Mouse (Mus musculus) intestine, embryonic 15.5 days (tissue): ENCODE measurements at regions not wholly inside any gene's neighbourhood (a gene's known extent, or its start where the extent isn't known, plus 50 kb on each side); places are given as distances from the start of the nearest gene placed in this dataset.

Experiments
- ATAC-seq: fragments of 200-750 bp; cut with Nextera tagmentation; 2 replicates; pipeline ENCODE4 v1.8.0; 2017; ENCODE audit warnings: moderate TSS enrichment, moderate library complexity
- H3K27ac ChIP-seq: fragments of 300-500 bp; sonication (generic); 2 replicates; pipeline ENCODE4 v1.5.1; 2015; ENCODE audit warnings: mild to moderate bottlenecking, inconsistent platforms
- H3K27me3 ChIP-seq: fragments of 300-500 bp; sonication (generic); replicated peaks from 2 replicates; pipeline ENCODE4 v1.6.1; 2015; ENCODE audit warnings: inconsistent platforms
- H3K36me3 ChIP-seq: fragments of 300-500 bp; sonication (generic); 2 replicates; pipeline ENCODE4 v1.6.1; 2015; ENCODE audit warnings: inconsistent platforms
- H3K4me1 ChIP-seq: fragments of 300-500 bp; sonication (generic); replicated peaks from 2 replicates; pipeline ENCODE4 v1.6.1; 2015; ENCODE audit warnings: inconsistent platforms
- H3K4me2 ChIP-seq: fragments of 300-500 bp; sonication (generic); replicated peaks from 2 replicates; pipeline ENCODE4 v1.6.1; 2015; ENCODE audit warnings: mild to moderate bottlenecking, inconsistent platforms
- H3K4me3 ChIP-seq: fragments of 300-500 bp; sonication (generic); replicated peaks from 2 replicates; pipeline ENCODE4 v1.5.1; 2015; ENCODE audit warnings: inconsistent platforms
- H3K9ac ChIP-seq: fragments of 300-500 bp; sonication (generic); 2 replicates; pipeline ENCODE4 v1.6.1; 2015; ENCODE audit warnings: inconsistent platforms
- H3K9me3 ChIP-seq: fragments of 300-500 bp; sonication (generic); 2 replicates; pipeline ENCODE4 v1.6.1; 2016; ENCODE audit warnings: inconsistent platforms
- WGBS: fragments of 180-500 bp; shearing (Covaris S2); methylation state at CpG from one replicate; pipeline ENCODE4 v1.1.7; 2015; 5-methylcytosine and 5-hydroxymethylcytosine counted together

- H3K9ac ChIP-seq: no peak overlapping the region
- no peak overlapping the region for H3K4me3 ChIP-seq
- H3K4me1 ChIP-seq: peaks cover 10% of the 10 kb centered on the region; the same call in 1 of the 2 replicates
- no peak for ATAC-seq
- 80% methylated on average over 7 of the region's 7 CpGs for WGBS
- H3K9me3 ChIP-seq: no peaks in the 10 kb centered on the region
- H3K4me2 ChIP-seq: no peak overlapping the region
- no peaks in the 10 kb centered on the region for H3K27me3 ChIP-seq
- no peaks in the 10 kb centered on the region for H3K36me3 ChIP-seq
- no peak overlapping the region for H3K27ac ChIP-seq
These were observed 235.0 kb downstream of the Sox9 start for GRCm38 (mm10) chr11:113016801-113017715.

GRCm38 (mm10) chr11:113021533-113021932 is 239.5 kb downstream of the Sox9 start:
- no peak for ATAC-seq
- H3K9me3 ChIP-seq: no peaks in the 10 kb centered on the region
- H3K4me1 ChIP-seq: 0 out of 2 replicates have a peak, but pooled peaks cover 4% of the 10 kb centered on the region
- WGBS: 44% methylated on average over 4 of the region's 4 CpGs
- no peak overlapping the region for H3K4me3 ChIP-seq
- H3K36me3 ChIP-seq: no peaks in the 10 kb centered on the region
- no peak overlapping the region for H3K27ac ChIP-seq
- H3K9ac ChIP-seq: no peak overlapping the region
- no peaks in the 10 kb centered on the region for H3K27me3 ChIP-seq
- no peak overlapping the region for H3K4me2 ChIP-seq

- ATAC-seq: no peak
- no peak overlapping the region for H3K4me2 ChIP-seq
- 41% methylated on average over 6 of the region's 6 CpGs for WGBS
- no peaks in the 10 kb centered on the region for H3K27me3 ChIP-seq
- H3K27ac ChIP-seq: no peak overlapping the region
- no peaks in the 10 kb centered on the region for H3K9me3 ChIP-seq
- H3K36me3 ChIP-seq: no peaks in the 10 kb centered on the region
- no peak overlapping the region for H3K9ac ChIP-seq
- no peak overlapping the region for H3K4me3 ChIP-seq
- no peaks in the 10 kb centered on the region for H3K4me1 ChIP-seq
These were observed 245.0 kb downstream of the Sox9 start for GRCm38 (mm10) chr11:113026994-113027393.

- Histone ChIP-seq H3K9ac (no peak overlapping the region), H3K4me1 (no peaks in the 10 kb centered on the region), H3K4me2 (no peak overlapping the region), H3K27ac (no peak overlapping the region), H3K4me3 (no peak overlapping the region), H3K27me3 (no peaks in the 10 kb centered on the region), H3K36me3 (no peaks in the 10 kb centered on the region), H3K9me3 (no peaks in the 10 kb centered on the region)
- no peak for ATAC-seq
- 84% methylated on average over 8 of the region's 8 CpGs for WGBS
These were observed 246.4 kb downstream of the Sox9 start for GRCm38 (mm10) chr11:113028235-113028919.

GRCm38 (mm10) chr11:113031405-113031804 is 249.4 kb downstream of the Sox9 start:
- no peak for ATAC-seq
- H3K4me3 ChIP-seq: no peak overlapping the region
- no peak overlapping the region for H3K27ac ChIP-seq
- H3K9ac ChIP-seq: no peak overlapping the region
- H3K4me1 ChIP-seq: no peaks in the 10 kb centered on the region
- H3K36me3 ChIP-seq: no peaks in the 10 kb centered on the region
- no peaks in the 10 kb centered on the region for H3K9me3 ChIP-seq
- no peak overlapping the region for H3K4me2 ChIP-seq
- no peaks in the 10 kb centered on the region for H3K27me3 ChIP-seq
- WGBS: 89% methylated on average over 8 of the region's 8 CpGs

GRCm38 (mm10) chr11:113032487-113033228 is 250.6 kb downstream of the Sox9 start:
- Histone ChIP-seq H3K27me3 (no peaks in the 10 kb centered on the region), H3K9me3 (no peaks in the 10 kb centered on the region), H3K36me3 (no peaks in the 10 kb centered on the region), H3K4me2 (no peak overlapping the region), H3K9ac (no peak overlapping the region), H3K27ac (no peak overlapping the region), H3K4me3 (no peak overlapping the region), H3K4me1 (no peaks in the 10 kb centered on the region)
- 78% methylated on average over 8 of the region's 8 CpGs for WGBS
- no peak for ATAC-seq

- Histone ChIP-seq H3K4me2 (no peak overlapping the region), H3K9me3 (no peaks in the 10 kb centered on the region), H3K9ac (no peak overlapping the region), H3K4me3 (no peak overlapping the region), H3K27ac (no peak overlapping the region), H3K27me3 (no peaks in the 10 kb centered on the region), H3K4me1 (0 out of 2 replicates have a peak, but pooled peaks cover 2% of the 10 kb centered on the region), H3K36me3 (no peaks in the 10 kb centered on the region)
- peak; percentile 54 for ATAC-seq
- 72% methylated on average over 13 of the region's 13 CpGs for WGBS
These were observed 252.9 kb downstream of the Sox9 start for GRCm38 (mm10) chr11:113034911-113035310.

GRCm38 (mm10) chr11:113037736-113038135 is 255.7 kb downstream of the Sox9 start:
- WGBS: 58% methylated on average over 4 of the region's 4 CpGs
- Histone ChIP-seq H3K4me3 (no peak overlapping the region), H3K9ac (no peak overlapping the region), H3K4me1 (0 out of 2 replicates have a peak, but pooled peaks cover 2% of the 10 kb centered on the region), H3K27me3 (no peaks in the 10 kb centered on the region), H3K36me3 (no peaks in the 10 kb centered on the region), H3K27ac (no peak overlapping the region), H3K9me3 (no peaks in the 10 kb centered on the region), H3K4me2 (no peak overlapping the region)
- peak; percentile 24; the same call in 1 of the 2 replicates for ATAC-seq

- 33% methylated on average over 5 of the region's 5 CpGs for WGBS
- Histone ChIP-seq H3K9ac (no peak overlapping the region), H3K4me2 (no peak overlapping the region), H3K4me1 (peaks cover 27% of the 10 kb centered on the region; the same call in 1 of the 2 replicates), H3K27ac (no peak overlapping the region), H3K4me3 (no peak overlapping the region), H3K27me3 (no peaks in the 10 kb centered on the region), H3K36me3 (no peaks in the 10 kb centered on the region), H3K9me3 (no peaks in the 10 kb centered on the region)
- peak; percentile 82 for ATAC-seq
These were observed 260.7 kb downstream of the Sox9 start for GRCm38 (mm10) chr11:113042710-113043109.

- no peak for ATAC-seq
- H3K4me2 ChIP-seq: 0 out of 2 replicates have a peak overlapping the region, but pooled peaks have one; percentile 11
These were observed 264.4 kb downstream of the Sox9 start for GRCm38 (mm10) chr11:113046200-113047051.

GRCm38 (mm10) chr11:113048158-113048557 is 266.1 kb downstream of the Sox9 start:
- Histone ChIP-seq H3K4me1 (peaks cover 44% of the 10 kb centered on the region), H3K9me3 (no peaks in the 10 kb centered on the region), H3K36me3 (no peaks in the 10 kb centered on the region), H3K4me3 (no peak overlapping the region), H3K9ac (no peak overlapping the region), H3K27me3 (no peaks in the 10 kb centered on the region), H3K4me2 (no peak overlapping the region), H3K27ac (no peak overlapping the region)
- WGBS: 80% methylated on average over 7 of the region's 7 CpGs
- ATAC-seq: no peak

More at GRCm38 (mm10) chr11:113046200-113047051, 264.4 kb downstream of the Sox9 start:
- Histone ChIP-seq H3K27me3 (no peaks in the 10 kb centered on the region), H3K9me3 (no peaks in the 10 kb centered on the region), H3K27ac (no peak overlapping the region), H3K36me3 (no peaks in the 10 kb centered on the region), H3K4me3 (no peak overlapping the region), H3K4me1 (peaks cover 38% of the 10 kb centered on the region), H3K9ac (no peak overlapping the region)
- 44% methylated on average over 20 of the region's 20 CpGs for WGBS
